Mouse (Mus musculus) kidney, embryonic 15.5 days (tissue): ENCODE data around the gene 1110051M20Rik. TPM values are rescaled to one million over a fixed set of nuclear protein-coding genes. Genes with fewer than 3 reads are reported as not detected.
A peak's percentile ranks its signal among the peaks of the same experiment; 100 is the strongest.

ENCODE experiments used
- ATAC-seq: fragments of 200-750 bp; cut with Nextera tagmentation; replicated peaks from 2 replicates; pipeline ENCODE4 v1.8.0; 2017; ENCODE audit warnings: moderate TSS enrichment; ENCODE audit not compliant: low FRiP score
- H3K27ac ChIP-seq: fragments of 300-500 bp; sonication (generic); 2 replicates; pipeline ENCODE4 v1.5.1; 2015; ENCODE audit warnings: mild to moderate bottlenecking, inconsistent platforms
- H3K27me3 ChIP-seq: fragments of 300-500 bp; sonication (generic); 2 replicates; pipeline ENCODE4 v1.6.1; 2015; ENCODE audit warnings: inconsistent platforms
- H3K36me3 ChIP-seq: fragments of 300-500 bp; sonication (generic); 2 replicates; pipeline ENCODE4 v1.6.1; 2015; ENCODE audit warnings: inconsistent platforms
- H3K4me1 ChIP-seq: fragments of 300-500 bp; sonication (generic); 2 replicates; pipeline ENCODE4 v1.6.1; 2015; ENCODE audit warnings: inconsistent platforms
- H3K4me2 ChIP-seq: fragments of 300-500 bp; sonication (generic); 2 replicates; pipeline ENCODE4 v1.6.1; 2015; ENCODE audit warnings: moderate library complexity, mild to moderate bottlenecking, inconsistent platforms
- H3K4me3 ChIP-seq: fragments of 300-500 bp; sonication (generic); replicated peaks from 2 replicates; pipeline ENCODE4 v1.5.1; 2015; ENCODE audit warnings: mild to moderate bottlenecking, inconsistent platforms
- H3K9ac ChIP-seq: fragments of 300-500 bp; sonication (generic); 2 replicates; pipeline ENCODE4 v1.6.1; 2015; ENCODE audit warnings: mild to moderate bottlenecking, inconsistent platforms
- H3K9me3 ChIP-seq: fragments of 300-500 bp; sonication (generic); replicated peaks from 2 replicates; pipeline ENCODE4 v1.6.1; 2016; ENCODE audit warnings: inconsistent platforms
- WGBS: fragments of 180-500 bp; shearing (Covaris S2); methylation state at CpG from one replicate; pipeline ENCODE4 v1.1.7; 2015; ENCODE audit warnings: mixed read lengths; 5-methylcytosine and 5-hydroxymethylcytosine counted together
- polyA plus RNA-seq: library from polyadenylated mRNA; unstranded; fragments of >200 nt; fragmentation: Nextera tagmentation; extraction: Ambion mirVana; gene quantifications from 2 replicates; pipeline ENCODE4 v1.2.1, GENCODE M21; 2015

The 1110051M20Rik gene
- polyA plus RNA-seq, 1 experiment from 2014 or later = 65.7 TPM

DNA sequence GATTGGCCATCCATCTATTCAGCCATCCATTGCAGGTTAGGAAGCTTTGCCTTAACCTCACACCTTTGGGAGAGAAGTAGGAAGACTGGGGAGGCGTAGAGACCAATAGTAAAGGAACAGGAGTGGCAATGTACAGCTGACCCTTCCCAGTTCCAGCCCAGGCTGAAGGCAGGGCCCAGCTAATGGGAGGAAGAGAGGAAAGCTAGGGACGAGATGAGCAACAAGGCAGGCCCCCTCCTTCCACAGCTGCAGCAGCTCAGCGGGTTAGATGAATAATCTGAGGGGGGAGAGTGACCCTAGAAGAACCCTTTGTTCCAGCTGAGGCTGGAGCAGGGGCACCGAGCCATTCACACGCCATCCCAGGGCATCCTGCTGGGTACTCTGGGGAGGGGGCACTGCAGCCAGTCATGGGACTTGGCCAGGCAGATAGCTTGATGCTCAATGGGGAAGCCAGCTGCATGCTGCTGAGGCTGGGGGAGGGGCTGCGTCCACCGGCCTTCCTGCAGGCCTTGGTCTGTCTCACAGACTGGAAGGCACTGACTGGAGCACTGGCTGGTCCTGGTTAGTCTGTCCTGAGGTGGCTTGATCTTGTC, 25.6 kb upstream of the 1110051M20Rik start:
- ATAC-seq = no peak
- Histone ChIP-seq H3K4me3 (no peak overlapping the region), H3K36me3 (peaks cover 39% of the 10 kb centered on the region), H3K4me2 (no peak overlapping the region), H3K9ac (no peak overlapping the region), H3K9me3 (no peaks in the 10 kb centered on the region), H3K27me3 (no peaks in the 10 kb centered on the region), H3K27ac (no peak overlapping the region), H3K4me1 (peaks cover 30% of the 10 kb centered on the region)
- 48% methylated on average over 7 of the region's 7 CpGs for WGBS

DNA sequence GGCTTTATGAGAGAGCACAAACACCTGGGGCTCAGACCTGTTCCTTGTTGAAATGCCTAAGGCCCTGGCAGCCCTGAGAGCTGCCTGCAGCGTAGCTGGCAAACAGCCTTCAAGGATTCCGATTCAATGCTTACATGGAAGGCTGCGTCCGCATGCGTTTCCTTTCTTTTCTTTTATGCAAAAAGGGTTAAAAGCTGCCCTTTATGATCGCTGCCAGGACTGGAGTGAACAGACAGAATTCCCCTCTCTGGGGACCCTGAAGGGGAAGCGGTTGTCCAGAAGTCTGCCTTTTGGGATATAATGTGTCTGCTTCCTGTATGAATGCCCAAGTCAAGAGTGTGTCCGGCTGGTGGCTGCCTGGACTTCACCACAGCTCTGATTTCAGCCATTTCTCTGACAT, 23.1 kb upstream of the 1110051M20Rik start:
- Histone ChIP-seq H3K27me3 (no peaks in the 10 kb centered on the region), H3K27ac (peak overlapping the region; percentile 32; the same call in 1 of the 2 replicates), H3K9ac (no peak overlapping the region), H3K4me2 (no peak overlapping the region), H3K9me3 (no peaks in the 10 kb centered on the region), H3K4me1 (peaks cover 23% of the 10 kb centered on the region), H3K36me3 (peaks cover 14% of the 10 kb centered on the region), H3K4me3 (no peak overlapping the region)
- ATAC-seq = no peak
- 65% methylated on average over 8 of the region's 8 CpGs for WGBS

DNA sequence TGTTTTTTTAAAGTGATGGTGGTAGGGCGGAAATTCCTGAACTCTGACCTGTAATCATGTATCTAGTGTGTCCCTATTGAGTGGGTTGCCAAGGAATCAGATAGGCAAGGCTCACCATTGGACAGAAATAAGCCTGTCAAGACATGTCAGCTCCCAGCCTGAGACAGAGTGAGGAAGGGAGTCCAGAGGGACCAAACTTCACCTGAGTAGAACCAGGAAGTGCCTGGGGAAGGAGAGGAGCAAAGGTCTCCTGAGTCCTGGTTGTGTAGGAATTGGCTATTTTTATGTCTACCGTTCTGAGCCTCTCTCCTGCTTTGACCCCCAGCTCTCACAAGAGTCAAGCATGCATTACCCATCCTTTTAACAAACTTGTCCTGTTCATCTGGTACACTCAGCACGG, 21.4 kb upstream of the 1110051M20Rik start:
- no peak overlapping the region for H3K4me2 ChIP-seq
- H3K27me3 ChIP-seq = no peaks in the 10 kb centered on the region
- WGBS = 88% methylated on average over 3 of the region's 3 CpGs
- no peak overlapping the region for H3K9ac ChIP-seq
- no peak for ATAC-seq
- H3K36me3 ChIP-seq = peaks cover 2% of the 10 kb centered on the region; the same call in 1 of the 2 replicates
- H3K27ac ChIP-seq = no peak overlapping the region
- peaks cover 40% of the 10 kb centered on the region for H3K4me1 ChIP-seq
- H3K4me3 ChIP-seq = no peak overlapping the region
- no peaks in the 10 kb centered on the region for H3K9me3 ChIP-seq

DNA sequence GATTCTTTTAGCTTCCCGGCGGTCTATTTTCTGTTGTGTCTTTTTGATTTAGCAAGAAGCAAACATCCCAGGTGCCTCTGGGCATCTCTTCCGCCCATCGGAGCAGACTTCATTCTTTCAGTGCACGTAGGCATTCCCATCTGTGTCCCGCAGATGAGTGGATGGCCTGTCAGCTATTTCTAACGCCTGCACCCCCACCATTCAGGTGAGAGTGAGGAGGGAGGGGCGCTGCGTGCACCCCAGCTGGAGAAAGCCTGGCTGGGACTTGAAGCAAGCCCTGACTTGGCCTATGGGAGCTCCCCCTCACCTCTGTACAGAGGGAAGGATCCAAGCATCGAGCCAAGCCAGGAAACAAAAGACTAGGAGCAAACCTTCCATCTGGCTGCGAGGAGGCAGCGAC, 18.2 kb upstream of the 1110051M20Rik start:
- H3K9ac ChIP-seq = peak overlapping the region; percentile 27; the same call in 1 of the 2 replicates
- H3K36me3 ChIP-seq = no peaks in the 10 kb centered on the region
- H3K27me3 ChIP-seq = no peaks in the 10 kb centered on the region
- peaks cover 61% of the 10 kb centered on the region for H3K4me1 ChIP-seq
- no peaks in the 10 kb centered on the region for H3K9me3 ChIP-seq
- 10% methylated on average over 12 of the region's 12 CpGs for WGBS
- no peak overlapping the region for H3K4me3 ChIP-seq
- H3K27ac ChIP-seq = peak overlapping the region; percentile 56
- ATAC-seq = no peak
- H3K4me2 ChIP-seq = peak overlapping the region; percentile 34

DNA sequence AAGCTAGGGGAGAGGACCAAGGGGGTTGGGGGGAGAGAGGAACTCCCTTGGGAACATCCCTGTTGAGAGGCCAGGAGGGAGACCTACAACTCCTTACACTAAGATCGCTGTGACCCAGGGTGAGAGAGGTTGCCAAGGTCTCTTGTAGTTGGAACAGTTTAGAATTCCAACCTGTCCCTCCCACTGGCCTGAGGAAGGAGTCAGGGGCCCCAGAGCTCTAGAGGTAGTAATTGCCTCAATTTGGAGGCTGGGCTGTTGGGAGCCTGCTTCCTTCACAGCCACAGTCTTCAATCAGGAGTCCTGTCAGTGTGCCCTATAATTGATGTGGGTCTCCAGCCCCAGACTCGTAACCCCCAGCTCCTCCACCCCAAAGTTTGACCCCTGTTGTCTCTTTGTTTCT, 17.7 kb upstream of the 1110051M20Rik start:
- Histone ChIP-seq H3K27ac (peak overlapping the region; percentile 56), H3K9ac (peak overlapping the region; percentile 27)

DNA sequence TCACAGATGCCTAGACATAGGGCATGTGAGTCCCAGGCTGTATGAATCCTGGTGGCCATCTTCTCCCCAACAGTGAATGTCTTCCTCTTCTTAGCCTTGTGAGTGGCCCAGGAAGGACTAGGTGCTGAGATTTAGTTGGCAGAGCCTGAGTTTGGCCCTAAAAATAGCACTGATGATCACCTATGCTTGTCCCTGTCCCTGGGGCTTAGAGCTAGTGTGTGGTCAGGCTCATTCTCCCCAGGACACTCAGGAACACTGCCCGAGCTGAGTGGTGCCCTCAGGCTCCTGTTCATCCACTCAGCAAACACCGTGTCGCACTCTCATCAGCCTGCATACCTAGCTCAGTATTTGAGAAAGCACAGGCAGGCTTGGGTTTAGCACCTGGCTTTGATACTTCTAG, 16.8 kb upstream of the 1110051M20Rik start:
- H3K36me3 ChIP-seq = no peaks in the 10 kb centered on the region
- peak overlapping the region; percentile 22; the same call in 1 of the 2 replicates for H3K9ac ChIP-seq
- 56% methylated on average over 3 of the region's 3 CpGs for WGBS
- H3K27ac ChIP-seq = no peak overlapping the region
- H3K4me3 ChIP-seq = no peak overlapping the region
- H3K9me3 ChIP-seq = no peaks in the 10 kb centered on the region
- H3K27me3 ChIP-seq = no peaks in the 10 kb centered on the region
- ATAC-seq = no peak
- peaks cover 63% of the 10 kb centered on the region for H3K4me1 ChIP-seq
- no peak overlapping the region for H3K4me2 ChIP-seq

More for the DNA sequence above, 17.7 kb upstream of the 1110051M20Rik start:
- 3% methylated on average over 2 of the region's 2 CpGs for WGBS
- H3K36me3 ChIP-seq = no peaks in the 10 kb centered on the region
- no peak for ATAC-seq
- no peaks in the 10 kb centered on the region for H3K9me3 ChIP-seq
- peak overlapping the region; percentile 34 for H3K4me2 ChIP-seq
- peaks cover 57% of the 10 kb centered on the region for H3K4me1 ChIP-seq
- no peaks in the 10 kb centered on the region for H3K27me3 ChIP-seq
- H3K4me3 ChIP-seq = no peak overlapping the region

DNA sequence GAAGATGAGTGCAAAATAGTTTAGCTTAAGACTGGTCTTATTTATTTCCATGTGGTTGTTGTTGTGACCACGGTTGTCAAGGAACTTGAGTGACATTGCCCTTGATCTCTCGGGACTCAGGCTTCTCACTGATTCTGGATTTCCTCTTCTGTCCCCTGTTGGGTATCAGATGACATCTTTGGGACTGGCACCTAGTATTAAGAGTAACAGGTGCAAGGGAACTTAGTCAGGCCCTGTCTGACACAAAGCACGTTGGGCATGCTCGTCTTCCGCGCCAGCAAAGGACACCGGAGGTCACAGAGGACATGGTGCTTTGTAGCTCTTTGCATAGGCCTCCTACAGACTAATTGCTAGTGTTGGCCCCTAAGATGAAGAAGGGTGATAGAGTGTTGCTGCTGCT, 16.3 kb upstream of the 1110051M20Rik start:
- Histone ChIP-seq H3K36me3 (no peaks in the 10 kb centered on the region), H3K4me2 (no peak overlapping the region), H3K27ac (no peak overlapping the region), H3K9me3 (no peaks in the 10 kb centered on the region), H3K4me1 (peaks cover 69% of the 10 kb centered on the region), H3K4me3 (no peak overlapping the region), H3K9ac (no peak overlapping the region), H3K27me3 (no peaks in the 10 kb centered on the region)
- WGBS = 62% methylated on average over 7 of the region's 7 CpGs
- ATAC-seq = no peak

DNA sequence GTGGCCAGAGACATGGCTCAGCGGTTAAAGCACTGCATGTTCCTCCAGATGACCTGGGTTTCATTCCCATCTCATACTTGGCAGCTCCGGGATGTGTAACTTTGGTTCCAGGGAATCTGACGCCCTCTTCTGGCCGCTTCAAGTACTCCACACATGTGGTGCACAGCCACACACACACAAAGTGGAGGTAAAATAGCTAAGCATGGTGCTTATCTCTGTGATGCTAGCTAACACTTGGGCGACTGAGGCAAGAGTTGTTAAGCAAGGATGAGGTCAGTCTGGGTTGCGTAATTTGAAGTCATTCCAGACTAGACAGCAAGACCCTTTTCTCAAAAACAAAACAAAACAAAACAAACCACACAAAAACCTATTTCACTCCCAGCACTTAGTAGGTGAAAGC, 15.6 kb upstream of the 1110051M20Rik start:
- H3K4me3 ChIP-seq = no peak overlapping the region
- ATAC-seq = no peak
- H3K27me3 ChIP-seq = peaks cover under 1% of the 10 kb centered on the region; the same call in 1 of the 2 replicates
- H3K4me2 ChIP-seq = peak overlapping the region; percentile 91
- H3K36me3 ChIP-seq = no peaks in the 10 kb centered on the region
- H3K27ac ChIP-seq = no peak overlapping the region
- H3K4me1 ChIP-seq = peaks cover 70% of the 10 kb centered on the region
- H3K9me3 ChIP-seq = no peaks in the 10 kb centered on the region
- 94% methylated on average over 6 of the region's 6 CpGs for WGBS
- H3K9ac ChIP-seq = no peak overlapping the region

DNA sequence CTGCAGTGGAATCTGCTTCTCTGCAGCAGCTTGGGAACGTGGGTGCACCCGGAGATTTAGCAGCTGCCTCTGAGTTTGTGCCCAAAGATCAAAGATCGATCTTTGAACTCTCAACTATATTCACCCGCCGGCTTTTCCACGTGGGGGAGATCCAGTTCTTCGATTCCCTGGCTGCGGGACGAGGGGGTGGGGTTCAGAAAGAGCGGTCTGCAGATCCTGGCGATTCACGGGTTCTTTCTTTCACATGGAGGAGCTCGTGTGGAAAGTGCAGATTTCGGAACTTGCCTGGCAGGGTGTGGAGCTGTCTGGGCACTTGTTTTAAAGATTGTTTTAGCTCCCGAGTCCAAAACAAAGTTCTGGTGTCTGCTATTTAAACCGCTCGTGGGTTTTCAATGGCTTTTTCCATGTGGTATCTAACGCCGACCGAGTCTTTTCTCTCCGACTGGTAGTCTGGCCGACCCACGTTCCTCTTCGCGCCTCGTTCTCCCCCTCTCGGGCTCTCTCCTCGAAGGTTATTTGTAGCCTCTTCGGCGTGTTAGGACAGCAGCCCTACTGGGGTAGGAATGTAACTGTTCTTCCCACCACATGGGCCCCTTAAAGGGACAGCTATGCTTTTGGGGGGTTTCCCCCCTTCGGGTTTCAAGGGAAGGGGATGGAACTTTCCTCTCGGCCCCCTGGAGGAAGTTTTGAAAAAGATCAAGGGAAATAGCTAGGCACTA, 14.3 kb upstream of the 1110051M20Rik start:
- peak overlapping the region; percentile 81 for H3K4me3 ChIP-seq
- H3K4me2 ChIP-seq = peak overlapping the region; percentile 91
- H3K27ac ChIP-seq = peak overlapping the region; percentile 93
- no peaks in the 10 kb centered on the region for H3K36me3 ChIP-seq
- WGBS = under 1% methylated on average over 32 of the region's 32 CpGs
- peaks cover 70% of the 10 kb centered on the region for H3K4me1 ChIP-seq
- no peaks in the 10 kb centered on the region for H3K9me3 ChIP-seq
- peaks cover 8% of the 10 kb centered on the region for H3K27me3 ChIP-seq
- ATAC-seq = 0 out of 2 replicates have a peak, but pooled peaks have one; percentile 4
- H3K9ac ChIP-seq = peak overlapping the region; percentile 80

DNA sequence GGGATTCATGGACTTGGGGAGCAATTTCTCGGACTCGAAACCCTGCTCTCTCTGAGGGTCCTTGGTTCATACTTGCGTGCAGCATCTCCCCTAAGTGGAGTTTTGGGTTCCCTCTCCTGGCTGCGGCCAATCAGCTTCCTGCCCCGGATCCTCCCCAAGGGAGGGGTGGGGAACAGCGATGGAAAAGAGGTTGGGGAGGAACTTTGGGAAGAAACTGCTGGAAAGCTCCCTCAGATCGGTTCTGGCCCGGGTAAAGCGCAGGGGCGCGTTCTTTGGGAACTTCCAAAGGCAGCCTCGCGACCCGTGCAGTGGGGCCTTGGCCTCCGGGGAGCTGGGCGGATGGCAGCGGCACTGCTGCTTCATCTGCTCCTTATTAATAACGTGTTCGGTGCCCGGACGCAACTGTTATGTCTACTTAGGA, 13.8 kb upstream of the 1110051M20Rik start:
- H3K4me2 ChIP-seq = peak overlapping the region; percentile 91
- no peaks in the 10 kb centered on the region for H3K36me3 ChIP-seq
- H3K4me1 ChIP-seq = peaks cover 69% of the 10 kb centered on the region
- peaks cover 8% of the 10 kb centered on the region for H3K27me3 ChIP-seq
- H3K4me3 ChIP-seq = peak overlapping the region; percentile 81
- ATAC-seq = peak; percentile 43
- H3K27ac ChIP-seq = peak overlapping the region; percentile 93
- H3K9me3 ChIP-seq = no peaks in the 10 kb centered on the region
- WGBS = under 1% methylated on average over 21 of the region's 21 CpGs
- peak overlapping the region; percentile 80 for H3K9ac ChIP-seq

DNA sequence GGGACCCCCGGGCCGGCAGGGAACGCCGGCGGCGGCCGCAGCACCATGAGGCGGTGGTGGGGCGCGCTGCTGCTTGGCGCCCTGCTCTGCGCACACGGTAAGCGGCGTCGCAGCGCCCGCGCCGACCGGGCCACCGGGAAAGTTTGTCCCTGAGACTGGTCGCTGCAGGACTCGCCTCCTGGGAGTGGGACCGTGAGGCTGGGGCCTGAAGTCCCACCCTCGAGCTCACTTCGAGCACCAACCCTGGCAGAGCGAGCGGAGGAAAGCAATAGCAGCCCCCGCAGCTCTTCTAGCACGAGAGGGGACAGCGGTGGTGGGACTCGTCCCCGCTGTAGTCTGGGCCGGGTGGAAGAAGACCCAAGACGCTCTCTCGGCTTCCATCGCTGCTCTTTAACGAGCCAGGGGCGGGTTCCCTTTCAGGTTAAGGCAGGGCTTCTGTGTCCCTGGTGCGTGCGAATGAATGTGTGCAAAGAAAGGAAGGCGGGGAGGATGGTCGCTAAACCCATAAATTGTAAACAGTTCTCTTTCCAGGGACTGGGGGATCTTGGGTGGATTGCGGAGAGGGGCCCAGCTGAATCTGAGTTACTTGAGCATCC, 13.2 kb upstream of the 1110051M20Rik start:
- Histone ChIP-seq H3K9me3 (no peaks in the 10 kb centered on the region), H3K27me3 (peaks cover 8% of the 10 kb centered on the region), H3K4me3 (peak overlapping the region; percentile 81), H3K4me2 (peak overlapping the region; percentile 91), H3K36me3 (no peaks in the 10 kb centered on the region), H3K27ac (peak overlapping the region; percentile 93), H3K9ac (peak overlapping the region; percentile 80), H3K4me1 (peaks cover 69% of the 10 kb centered on the region)
- ATAC-seq = peak; percentile 60
- WGBS = under 1% methylated on average over 45 of the region's 45 CpGs

DNA sequence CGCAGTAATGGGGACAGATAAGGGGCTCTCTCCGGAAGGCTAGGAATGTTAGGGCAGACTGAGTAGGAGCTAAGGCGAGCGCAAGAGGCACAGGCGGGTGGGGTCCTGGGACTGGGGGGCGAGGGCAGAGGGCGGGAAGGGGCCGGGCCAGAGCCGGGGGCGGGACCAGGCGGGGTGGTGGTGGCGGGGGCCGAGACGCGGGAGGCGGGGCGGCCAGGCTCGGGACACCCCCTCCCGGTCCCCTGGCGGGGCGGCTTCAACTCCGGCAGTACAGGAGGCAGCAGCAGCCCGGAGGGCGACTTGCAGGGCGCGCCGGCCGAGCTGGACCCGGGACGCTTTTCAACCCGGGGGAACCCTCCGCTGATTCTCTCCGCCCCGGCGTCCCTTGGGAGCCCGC, 12.8 kb upstream of the 1110051M20Rik start, which contains the start of gene Lrp4:
Lrp4 (plus strand) TSS at position 253 of the 397 bp plus-strand sequence.
- Histone ChIP-seq H3K9ac (peak within 1 kb of the TSS; percentile 80), H3K27ac (peak within 1 kb of the TSS; percentile 93), H3K4me1 (peaks cover 69% of the 10 kb centered on the region)

More for the DNA sequence above, 12.8 kb upstream of the 1110051M20Rik start, which contains the start of gene Lrp4:
- peak within 1 kb of the TSS; percentile 91 for H3K4me2 ChIP-seq
- peak; percentile 75 for ATAC-seq
- under 1% methylated on average over 35 of the region's 36 CpGs for WGBS
- no peaks in the 10 kb centered on the region for H3K9me3 ChIP-seq
- peaks cover 8% of the 10 kb centered on the region for H3K27me3 ChIP-seq
- peak within 1 kb of the TSS; percentile 81 for H3K4me3 ChIP-seq
- no peaks in the 10 kb centered on the region for H3K36me3 ChIP-seq
